Mouse (Mus musculus): ENCODE data around the gene Oscp1. TPM values are rescaled to one million over a fixed set of nuclear protein-coding genes. Genes with fewer than 3 reads are reported as not detected.

The Oscp1 gene
- polyA plus RNA-seq (2015; fragmentation: Nextera tagmentation; extraction: Ambion mirVana) = 13.6 and 16.2 TPM in 2 replicates

DNA sequence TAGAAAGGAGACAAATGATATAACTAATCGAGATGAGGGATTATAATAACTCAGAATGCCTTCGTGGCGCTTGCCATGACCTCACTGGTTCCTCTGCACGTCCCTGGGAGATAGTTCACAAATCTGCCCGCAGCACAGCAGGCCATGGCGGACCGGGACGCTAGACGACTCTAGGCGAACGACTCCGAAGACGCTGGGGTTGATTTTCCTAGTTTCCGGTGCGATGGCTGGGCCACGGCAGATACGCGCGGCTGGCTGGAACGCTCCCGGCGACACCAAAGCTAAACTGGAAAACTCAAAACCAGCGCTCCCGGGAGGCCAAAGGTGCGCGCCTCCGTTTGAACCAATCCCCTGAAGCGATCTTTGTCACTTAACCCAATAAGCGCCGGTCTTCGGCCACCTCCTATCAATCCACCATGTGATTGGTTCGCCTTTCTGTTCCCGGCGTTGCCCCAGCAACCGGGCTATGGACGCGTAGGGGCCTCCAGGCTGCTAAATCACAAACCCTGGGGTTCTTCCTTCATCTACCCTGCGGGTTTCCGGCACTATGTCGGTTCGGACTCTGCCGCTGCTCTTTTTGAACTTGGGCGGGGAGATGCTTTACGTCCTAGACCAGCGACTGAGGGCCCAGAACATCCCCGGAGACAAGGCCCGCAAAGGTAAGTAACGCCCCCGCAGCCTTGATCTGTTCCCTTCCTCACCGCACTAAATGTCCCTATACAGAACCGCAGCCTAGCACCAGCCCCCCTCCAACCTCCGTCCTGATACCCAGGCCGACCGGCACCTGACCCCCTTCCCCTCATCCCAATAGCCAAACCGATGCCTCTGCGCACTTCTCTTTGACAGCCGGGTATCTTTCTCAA lies at the start of gene Oscp1:
TSS of gene Oscp1 (plus strand) at position 432 of the 863 bp plus-strand sequence.
- peak; percentile 99 for DNase-seq (ENCODE audit: low spot score)
- Histone ChIP-seq H3K27me3 (ENCODE audit: insufficient read depth, low read length) (no peaks in the 10 kb centered on the region), H3K4me2 (ENCODE audit: low read length) (peak within 1 kb of the TSS; percentile 87), H3K4me3 (replicated peaks; ENCODE audit: low read depth, low read length) (peak within 1 kb of the TSS; percentile 62), H3K27ac (0 out of 2 replicates have a peak within 1 kb of the TSS, but pooled peaks have one; percentile 25), H3K9me3 (replicated peaks; ENCODE audit: low read length) (no peaks in the 10 kb centered on the region), H3K4me1 (replicated peaks; ENCODE audit: insufficient read depth, low read length) (peaks cover 6% of the 10 kb centered on the region; the same call in 1 of the 2 replicates), H3K36me3 (ENCODE audit: insufficient read depth, low read length) (0 out of 2 replicates have a peak, but pooled peaks cover 18% of the 10 kb centered on the region), H3K9ac (ENCODE audit: low read depth, low read length) (peak within 1 kb of the TSS; percentile 64)
- ATAC-seq (replicated peaks; ENCODE audit: low FRiP score, low read depth) = peak; percentile 98
- under 1% methylated on average over 57 of the region's 57 CpGs for WGBS
- no peak for TF ChIP-seq CTCF (IDR thresholded peaks at IDR 0.05; ENCODE audit: low read depth)

- Histone ChIP-seq H3K4me3 (replicated peaks; ENCODE audit: low read depth, low read length) (no peak overlapping the region), H3K27me3 (ENCODE audit: insufficient read depth, low read length) (no peaks in the 10 kb centered on the region), H3K36me3 (ENCODE audit: insufficient read depth, low read length) (no peaks in the 10 kb centered on the region), H3K4me1 (replicated peaks; ENCODE audit: insufficient read depth, low read length) (no peaks in the 10 kb centered on the region), H3K9ac (ENCODE audit: low read depth, low read length) (no peak overlapping the region), H3K4me2 (ENCODE audit: low read length) (no peak overlapping the region), H3K9me3 (replicated peaks; ENCODE audit: low read length) (no peaks in the 10 kb centered on the region), H3K27ac (no peak overlapping the region)
- no peak for TF ChIP-seq CTCF (IDR thresholded peaks at IDR 0.05; ENCODE audit: low read depth)
- ATAC-seq (replicated peaks; ENCODE audit: low FRiP score, low read depth) = no peak
- 77% methylated on average over 7 of the region's 7 CpGs for WGBS
- DNase-seq (ENCODE audit: low spot score) = no peak
Observed at GRCm38 (mm10) chr4:126017676-126018332, 40.6 kb upstream of the Oscp1 start.

GRCm38 (mm10) chr4:126018966-126019538 lies 39.3 kb upstream of the Oscp1 start:
- no peak for ATAC-seq (replicated peaks; ENCODE audit: low FRiP score, low read depth)
- no peak overlapping the region for H3K4me2 ChIP-seq (ENCODE audit: low read length)
- H3K27me3 ChIP-seq (ENCODE audit: insufficient read depth, low read length) = no peaks in the 10 kb centered on the region
- H3K9ac ChIP-seq (ENCODE audit: low read depth, low read length) = no peak overlapping the region
- no peaks in the 10 kb centered on the region for H3K9me3 ChIP-seq (replicated peaks; ENCODE audit: low read length)
- H3K4me1 ChIP-seq (replicated peaks; ENCODE audit: insufficient read depth, low read length) = no peaks in the 10 kb centered on the region
- no peak overlapping the region for H3K4me3 ChIP-seq (replicated peaks; ENCODE audit: low read depth, low read length)
- no peak for DNase-seq (ENCODE audit: low spot score)
- no peak for TF ChIP-seq CTCF (IDR thresholded peaks at IDR 0.05; ENCODE audit: low read depth)
- 79% methylated on average over 11 of the region's 11 CpGs for WGBS
- no peaks in the 10 kb centered on the region for H3K36me3 ChIP-seq (ENCODE audit: insufficient read depth, low read length)
- H3K27ac ChIP-seq = no peak overlapping the region

- no peaks in the 10 kb centered on the region for H3K27me3 ChIP-seq (ENCODE audit: insufficient read depth, low read length)
- H3K9ac ChIP-seq (ENCODE audit: low read depth, low read length) = no peak within 1 kb of the TSS
- DNase-seq (ENCODE audit: low spot score) (no peak), ATAC-seq (replicated peaks; ENCODE audit: low FRiP score, low read depth) (no peak)
- WGBS = 37% methylated on average over 16 of the region's 16 CpGs
- H3K4me1 ChIP-seq (replicated peaks; ENCODE audit: insufficient read depth, low read length) = no peaks in the 10 kb centered on the region
- no peaks in the 10 kb centered on the region for H3K9me3 ChIP-seq (replicated peaks; ENCODE audit: low read length)
- H3K36me3 ChIP-seq (ENCODE audit: insufficient read depth, low read length) = no peaks in the 10 kb centered on the region
- H3K4me3 ChIP-seq (replicated peaks; ENCODE audit: low read depth, low read length) = no peak within 1 kb of the TSS
- no peak for TF ChIP-seq CTCF (IDR thresholded peaks at IDR 0.05; ENCODE audit: low read depth)
- H3K27ac ChIP-seq = no peak within 1 kb of the TSS
- peak within 1 kb of the TSS; percentile 18; the same call in 1 of the 2 replicates for H3K4me2 ChIP-seq (ENCODE audit: low read length)
Observed at GRCm38 (mm10) chr4:126024303-126024900, 34.0 kb upstream of the Oscp1 start, which contains the start of gene Csf3r. Gene Csf3r (plus strand): TSS chr4:126024550.

GRCm38 (mm10) chr4:126025801-126026200 lies 32.6 kb upstream of the Oscp1 start:
- Histone ChIP-seq H3K36me3 (ENCODE audit: insufficient read depth, low read length) (no peaks in the 10 kb centered on the region), H3K27me3 (ENCODE audit: insufficient read depth, low read length) (no peaks in the 10 kb centered on the region), H3K4me2 (ENCODE audit: low read length) (no peak overlapping the region), H3K9me3 (replicated peaks; ENCODE audit: low read length) (no peaks in the 10 kb centered on the region), H3K4me3 (replicated peaks; ENCODE audit: low read depth, low read length) (no peak overlapping the region), H3K4me1 (replicated peaks; ENCODE audit: insufficient read depth, low read length) (no peaks in the 10 kb centered on the region), H3K9ac (ENCODE audit: low read depth, low read length) (no peak overlapping the region), H3K27ac (no peak overlapping the region)
- DNase-seq (ENCODE audit: low spot score) (no peak), ATAC-seq (replicated peaks; ENCODE audit: low FRiP score, low read depth) (no peak)
- no peak for TF ChIP-seq CTCF (IDR thresholded peaks at IDR 0.05; ENCODE audit: low read depth)
- 76% methylated on average over 5 of the region's 5 CpGs for WGBS

GRCm38 (mm10) chr4:126027980-126028379 lies 30.4 kb upstream of the Oscp1 start:
- WGBS = 93% methylated on average over 3 of the region's 3 CpGs
- Histone ChIP-seq H3K9ac (ENCODE audit: low read depth, low read length) (no peak overlapping the region), H3K4me1 (replicated peaks; ENCODE audit: insufficient read depth, low read length) (no peaks in the 10 kb centered on the region), H3K27ac (no peak overlapping the region), H3K4me2 (ENCODE audit: low read length) (no peak overlapping the region), H3K27me3 (ENCODE audit: insufficient read depth, low read length) (no peaks in the 10 kb centered on the region), H3K36me3 (ENCODE audit: insufficient read depth, low read length) (no peaks in the 10 kb centered on the region), H3K4me3 (replicated peaks; ENCODE audit: low read depth, low read length) (no peak overlapping the region), H3K9me3 (replicated peaks; ENCODE audit: low read length) (no peaks in the 10 kb centered on the region)
- DNase-seq (ENCODE audit: low spot score) (no peak), ATAC-seq (replicated peaks; ENCODE audit: low FRiP score, low read depth) (no peak)
- no peak for TF ChIP-seq CTCF (IDR thresholded peaks at IDR 0.05; ENCODE audit: low read depth)

Data from kidney, postnatal 0 days (tissue).